Mouse (Mus musculus): ENCODE measurements around the gene Clic3.

Clic3 gene

DNA sequence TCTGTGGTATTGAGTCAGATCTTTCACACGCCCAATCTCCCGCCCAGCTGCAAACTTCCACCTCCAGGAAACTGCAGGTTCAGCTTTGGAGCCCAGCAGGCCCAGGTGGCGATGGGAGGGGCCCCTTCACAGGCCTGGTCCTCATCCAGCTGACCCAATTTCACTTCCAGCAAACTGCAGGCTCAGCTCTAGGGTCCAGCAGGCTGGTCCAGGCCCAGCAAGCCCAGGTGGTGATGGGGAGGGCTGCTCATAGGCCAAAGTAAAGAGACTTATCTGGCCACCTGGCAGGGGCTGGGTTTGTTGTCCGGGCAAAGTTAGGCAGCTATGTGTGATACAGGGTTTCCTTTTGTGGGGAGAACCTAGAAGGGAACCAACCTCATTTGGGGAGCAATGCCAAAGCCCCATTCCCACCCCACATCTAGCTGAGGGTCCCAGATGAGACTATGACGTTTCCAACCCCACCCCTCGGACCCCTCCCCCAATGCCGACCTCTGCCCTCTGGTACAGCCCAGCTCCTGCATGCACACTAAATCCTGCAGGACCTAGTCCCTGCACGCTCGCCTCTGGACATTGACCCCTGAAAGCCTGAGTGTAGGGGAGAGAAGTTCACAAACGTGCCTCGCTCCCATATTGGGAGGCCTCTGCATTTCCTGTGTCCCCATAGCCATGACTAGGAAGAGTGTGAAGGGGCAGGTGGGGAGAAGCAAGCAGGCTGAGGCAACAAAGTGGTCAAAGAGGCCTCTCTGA, 28.4 kb downstream of the Clic3 start:
- DNase-seq = peak; percentile 95 to 97

GRCm38 (mm10) chr2:25487965-25488670, 31.5 kb downstream of the Clic3 start:
- no peak for DNase-seq

- DNase-seq = no peak
Observed at GRCm38 (mm10) chr2:25488671-25489068, 32.0 kb downstream of the Clic3 start.

DNA sequence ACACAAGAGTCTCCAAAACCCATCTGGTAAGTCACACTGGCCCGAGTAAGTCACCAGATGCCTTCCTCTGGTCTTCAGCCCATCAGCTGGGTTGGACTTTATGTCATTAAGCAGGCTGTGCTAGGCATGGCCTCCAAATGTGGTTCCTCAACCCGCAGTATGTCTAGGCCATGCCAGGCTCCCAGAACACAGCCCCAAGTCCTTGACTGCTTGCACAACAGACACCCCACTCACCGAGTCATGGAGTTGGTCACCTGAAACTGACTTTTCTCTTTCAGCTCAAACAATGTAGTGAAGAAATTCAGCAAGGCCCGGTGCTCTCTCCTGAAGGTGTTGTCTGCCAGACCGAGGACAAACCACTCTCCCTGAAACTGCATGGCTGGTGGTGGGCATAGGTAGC, 36.4 kb downstream of the Clic3 start:
- no peak for DNase-seq

DNA sequence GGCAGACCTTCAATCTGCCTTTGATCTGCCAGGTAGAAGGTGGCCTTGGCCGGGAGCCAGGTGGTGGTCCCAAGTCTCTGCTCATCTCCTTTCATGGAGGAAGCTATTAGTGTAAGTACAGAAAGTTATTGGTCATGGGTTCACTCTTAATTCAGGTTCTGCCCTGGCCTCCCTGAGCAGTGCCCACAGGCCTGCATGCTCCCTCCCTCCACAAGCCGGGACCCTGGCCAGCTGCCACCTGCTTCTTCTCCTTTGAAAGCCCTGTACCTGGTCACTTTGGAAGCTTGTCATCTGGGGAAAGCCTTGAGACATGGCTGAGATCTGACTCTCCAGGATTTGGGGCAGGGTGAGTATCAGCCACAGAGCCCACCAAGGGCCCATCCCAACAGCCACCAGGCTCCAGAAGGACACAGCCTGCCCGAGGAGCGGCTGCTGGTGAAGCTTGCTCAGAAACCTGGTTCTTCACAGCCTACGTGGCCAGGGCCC, 36.9 kb downstream of the Clic3 start, which contains the start of gene Lcn12:
TSS of gene Lcn12 (minus strand) at position 436 of the 486 bp plus-strand sequence.
- peak; percentile 75 to 81 for DNase-seq

DNA sequence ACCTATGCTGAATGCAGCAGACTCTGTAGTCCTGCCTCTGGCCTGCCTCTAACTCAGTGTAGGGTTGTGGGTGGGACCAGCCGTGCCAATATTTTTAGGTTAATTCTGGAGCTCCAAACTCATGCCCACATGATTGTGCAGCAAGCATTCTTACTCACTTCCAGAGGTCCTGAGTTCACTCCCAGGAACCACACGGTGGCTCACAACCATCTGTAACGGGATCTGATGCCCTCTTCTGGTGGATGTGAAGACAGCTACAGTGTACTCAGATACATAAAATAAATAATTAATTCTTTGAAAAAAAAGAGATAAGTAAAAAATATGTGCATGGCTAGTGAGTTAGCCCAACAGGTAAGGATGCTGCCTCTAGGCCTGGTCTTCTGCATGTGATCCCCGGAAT, 39.8 kb downstream of the Clic3 start:
- DNase-seq = peak in 1 of 2 experiments; percentile 55

- no peak for DNase-seq
Observed at GRCm38 (mm10) chr2:25497846-25498575, 41.4 kb downstream of the Clic3 start.

DNA sequence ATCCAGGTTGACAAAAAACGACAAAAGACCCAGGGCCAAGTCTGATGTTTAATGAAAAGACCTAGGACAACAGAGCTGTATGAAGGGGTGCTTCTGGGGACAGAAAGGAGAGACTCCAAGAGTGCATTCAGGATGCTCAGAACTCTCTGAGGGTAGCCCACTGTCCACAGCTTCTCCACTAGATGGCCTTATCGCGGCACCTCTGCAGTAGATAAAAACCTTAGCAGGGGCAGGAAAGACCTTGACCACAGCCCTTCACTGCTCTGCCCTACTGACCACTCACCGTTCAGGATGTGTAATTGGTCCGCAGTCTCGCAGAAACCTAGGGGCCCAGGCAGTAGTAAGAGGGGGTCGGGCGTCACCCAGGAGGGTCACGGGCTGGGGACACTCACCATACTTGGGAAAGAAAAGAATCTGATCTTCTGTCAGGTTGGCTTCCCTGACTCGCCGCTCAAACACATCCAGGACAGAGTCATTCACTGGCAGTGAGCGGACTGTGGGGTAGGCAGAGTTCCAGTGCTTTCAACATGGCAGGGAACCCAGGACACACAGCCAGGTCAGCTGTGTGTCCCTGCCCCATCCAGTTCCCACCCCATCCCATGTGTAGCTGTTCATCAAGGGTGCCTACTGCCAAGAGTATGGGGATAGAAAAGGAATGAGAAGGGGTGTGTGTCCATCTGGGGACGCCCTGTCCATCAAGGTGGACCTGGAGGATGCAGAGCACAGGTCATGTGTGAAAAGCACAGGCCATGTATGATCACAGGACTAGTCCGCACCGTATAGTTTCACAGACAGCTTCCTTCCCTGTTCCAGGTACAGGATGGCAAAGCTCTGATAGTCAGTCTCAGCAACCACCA, 42.2 kb downstream of the Clic3 start:
- DNase-seq = no peak

DNA sequence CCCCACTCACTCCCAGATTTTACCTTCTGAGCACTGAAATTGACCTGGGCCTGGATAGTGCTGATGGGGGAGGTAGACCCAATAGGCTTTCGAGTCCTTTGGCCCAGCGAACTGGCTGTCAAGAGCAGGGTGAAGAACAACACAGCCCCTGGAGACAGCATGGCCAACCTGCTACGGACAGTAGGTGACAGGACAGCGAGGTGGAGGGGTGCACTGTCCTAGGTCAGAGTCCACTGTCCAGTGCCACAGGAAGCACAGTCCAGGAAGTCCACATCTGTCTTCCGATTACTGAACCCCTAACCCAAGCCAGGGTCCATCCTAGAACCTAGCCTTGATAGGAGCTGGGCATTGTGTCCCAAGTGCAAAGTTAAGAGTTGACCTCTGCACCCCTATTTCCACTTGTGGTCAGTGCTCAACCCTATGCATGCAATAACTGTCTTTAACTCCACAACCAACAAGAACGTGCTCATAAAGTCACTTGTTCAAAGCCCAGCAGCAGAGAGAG, 43.5 kb downstream of the Clic3 start:
- DNase-seq = no peak

- peak; percentile 88 to 89 for DNase-seq
Observed at GRCm38 (mm10) chr2:25500576-25501405, 44.2 kb downstream of the Clic3 start, which contains the start of gene Fbxw5. TSS of gene Fbxw5 (plus strand) at chr2:25500750.

- no peak for DNase-seq
Observed at GRCm38 (mm10) chr2:25501593-25502486, 45.2 kb downstream of the Clic3 start, which contains the start of gene C8g. TSS of gene C8g (minus strand) at chr2:25501719.

DNA sequence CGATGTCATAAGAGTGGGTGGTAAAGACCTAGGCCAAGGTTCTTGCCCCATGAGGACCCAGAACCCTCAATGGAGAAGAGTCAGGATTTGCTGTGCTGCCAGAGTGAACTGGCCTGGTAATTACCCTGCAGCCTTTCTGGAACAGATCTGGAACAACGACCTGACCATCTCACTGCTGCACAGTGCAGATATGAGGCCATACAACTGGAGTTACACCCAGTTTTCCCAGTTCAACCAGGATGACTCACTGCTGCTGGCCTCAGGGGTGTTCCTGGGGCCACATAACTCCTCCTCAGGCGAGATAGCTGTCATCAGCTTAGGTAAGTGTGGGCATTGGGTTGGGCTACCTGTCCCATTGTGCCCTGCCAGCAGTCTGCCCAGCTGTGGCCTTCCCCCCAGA, 46.1 kb downstream of the Clic3 start:
- no peak for DNase-seq

GRCm38 (mm10) chr2:25504538-25504937, 47.9 kb downstream of the Clic3 start:
- no peak for DNase-seq

- peak; percentile 51 to 56 for DNase-seq
Observed at GRCm38 (mm10) chr2:25505000-25505399, 48.4 kb downstream of the Clic3 start.

GRCm38 (mm10) chr2:25505860-25506259, 49.2 kb downstream of the Clic3 start:
- DNase-seq = peak in 1 of 2 experiments; percentile 56

DNA sequence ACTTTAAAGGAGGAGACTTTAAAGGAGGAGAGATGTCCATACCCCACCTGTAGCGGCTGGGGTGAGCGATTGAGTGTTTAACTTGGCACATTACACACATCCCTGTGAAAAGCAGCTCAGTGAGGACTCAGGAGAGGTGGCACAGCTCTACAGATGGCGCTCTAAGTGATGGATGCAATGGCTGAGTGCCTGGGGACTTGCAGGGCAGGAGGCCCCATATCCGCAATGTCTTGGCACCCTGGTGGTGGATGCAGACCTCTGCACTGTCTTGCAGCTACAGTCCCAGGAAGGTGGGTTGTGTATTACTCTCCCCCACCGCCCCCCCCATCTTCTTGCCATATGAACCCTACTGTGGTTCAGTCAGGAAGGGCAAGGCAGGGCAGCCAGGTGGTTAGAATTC, 50.3 kb downstream of the Clic3 start:
- DNase-seq = no peak

Measured in cerebellum, postnatal 14 days (tissue).